Mouse (Mus musculus) right cerebral cortex, postnatal 36 days (tissue): ENCODE data around the gene Dytn.
"Not testable (repeated sequence)": the region's sequence is repeated elsewhere in the genome, so short reads cannot be mapped to it uniquely, and the experiment has no call there.

ENCODE experiments used
- DNase-seq, 2 experiments: peaks; one replicate each; pipeline ENCODE4 v3.0.0; 2022; ENCODE audit warnings: low spot score in 2 of 2, mixed read lengths in 1 of 2

The Dytn gene

DNA sequence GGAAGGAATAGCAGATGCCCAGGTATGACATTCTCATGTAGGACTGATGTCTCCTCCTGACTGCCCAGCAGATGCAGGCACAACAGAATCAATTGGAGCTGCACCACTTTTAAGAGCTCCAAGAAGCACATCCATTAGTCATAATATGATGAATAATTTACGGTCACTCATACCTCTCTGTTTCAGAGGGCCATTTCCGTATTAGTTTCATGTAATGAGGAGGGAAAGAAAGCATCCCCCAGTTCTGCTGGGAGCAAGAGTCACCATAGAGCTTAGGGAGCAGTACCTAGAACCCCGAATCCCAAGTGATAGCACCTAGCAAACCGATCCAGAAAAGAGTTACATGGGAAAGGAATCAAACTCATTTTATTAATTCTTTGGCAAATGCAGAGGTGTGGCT lies at the start of gene Dytn:
Gene Dytn, minus strand, starts transcription at position 101 of the 400 bp plus-strand sequence.
- DNase-seq, result no peak

DNA sequence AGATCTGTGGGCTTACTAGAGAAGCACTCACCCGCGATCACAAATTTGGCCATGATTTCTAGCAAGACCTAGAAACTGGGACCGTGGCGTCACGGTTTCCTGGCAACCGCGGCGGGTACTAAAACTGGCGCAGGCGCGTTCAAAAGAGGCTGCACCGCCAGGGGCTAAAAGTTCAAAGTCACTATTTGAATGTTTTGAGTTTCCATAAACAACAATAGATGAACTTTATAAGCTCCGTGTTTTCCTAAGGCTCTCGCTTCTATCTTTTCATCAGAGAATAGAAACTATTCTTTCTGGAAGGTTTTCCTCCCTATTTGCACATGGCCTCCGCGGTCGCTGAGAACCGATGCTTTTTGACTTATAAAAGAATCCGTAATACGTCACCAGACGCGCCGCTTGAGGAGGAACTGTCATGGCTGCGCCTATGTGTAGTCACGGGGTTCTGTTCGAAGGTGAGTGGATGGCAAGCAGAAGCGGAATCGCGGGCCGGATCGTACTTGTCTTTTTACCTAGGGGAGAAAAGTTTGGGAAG lies 43.6 kb upstream of the Dytn start, which contains the start of the genes Mdh1b and Fastkd2:
Gene Mdh1b, minus strand, starts transcription at position 79 of the 532 bp plus-strand sequence.
Gene Fastkd2, plus strand, starts transcription at position 375 of the 532 bp plus-strand sequence.
- peak; percentile 82 to 83 for DNase-seq

- DNase-seq, result no peak
Measured at GRCm38 (mm10) chr1:63729796-63730195, 43.1 kb upstream of the Dytn start.

DNA sequence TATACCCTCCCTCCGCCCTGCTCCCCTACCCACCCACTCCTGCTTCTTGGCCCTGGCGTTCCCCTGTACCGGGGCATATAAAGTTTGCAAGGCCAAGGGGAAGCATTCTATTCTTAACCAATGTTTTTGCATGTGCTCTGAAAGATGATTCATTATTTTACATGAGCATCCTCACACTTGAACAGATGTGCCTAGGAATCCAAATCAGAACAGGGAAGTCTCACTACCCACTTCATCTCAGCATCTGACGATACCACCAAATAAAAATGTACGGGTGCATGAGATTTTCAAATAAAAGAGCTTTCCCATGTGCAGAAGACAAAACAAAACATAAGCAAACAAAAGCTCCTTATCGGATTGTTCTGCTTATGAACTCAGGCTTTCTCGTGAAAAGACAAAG lies 33.4 kb upstream of the Dytn start:
- peak in 1 of 2 experiments; percentile 13 for DNase-seq

DNA sequence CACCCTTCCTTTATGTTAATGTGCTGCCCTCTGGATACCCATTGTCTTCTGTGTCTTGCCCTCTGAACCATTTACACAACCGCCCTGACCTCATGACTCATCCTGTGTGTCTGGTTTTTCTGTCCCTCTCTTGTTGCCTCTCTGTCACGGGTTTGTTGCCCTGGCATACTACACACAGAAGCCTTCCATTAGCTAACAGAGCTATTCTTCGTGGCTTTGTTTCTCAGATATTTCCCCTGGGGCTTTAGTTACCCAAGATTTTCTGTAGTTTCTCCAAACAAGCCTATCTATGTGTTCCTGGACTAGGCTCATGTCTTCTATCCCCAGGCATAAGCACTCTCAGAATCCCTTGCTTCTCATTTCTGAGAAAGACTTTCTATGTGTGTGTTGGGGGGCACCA lies 22.1 kb upstream of the Dytn start:
- no peak for DNase-seq

- DNase-seq, result no peak
Measured at GRCm38 (mm10) chr1:63705733-63706132, 19.0 kb upstream of the Dytn start.

GRCm38 (mm10) chr1:63696861-63697260 lies 10.1 kb upstream of the Dytn start:
- no peak for DNase-seq

GRCm38 (mm10) chr1:63675975-63676374 lies 10.8 kb downstream of the Dytn start:
- no peak for DNase-seq

DNA sequence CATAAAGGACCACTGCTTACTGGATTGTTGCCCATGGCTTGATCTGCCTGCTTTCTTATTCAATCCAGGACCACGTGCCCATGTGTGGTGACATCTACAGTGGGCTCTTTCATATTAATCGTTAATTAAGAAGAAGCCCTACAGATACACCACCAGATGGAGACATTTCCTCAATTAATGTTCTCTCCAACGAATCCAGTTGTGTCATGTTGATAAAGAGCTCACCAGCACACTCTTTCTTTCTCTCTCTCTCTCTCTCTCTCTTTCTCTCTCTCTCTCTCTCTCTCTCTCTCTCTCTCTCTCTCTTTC lies 17.9 kb downstream of the Dytn start:
- DNase-seq, result no peak

GRCm38 (mm10) chr1:63667949-63668851 lies 18.5 kb downstream of the Dytn start:
- no peak for DNase-seq

GRCm38 (mm10) chr1:63667201-63667948 lies 19.4 kb downstream of the Dytn start:
- DNase-seq, result no peak

DNA sequence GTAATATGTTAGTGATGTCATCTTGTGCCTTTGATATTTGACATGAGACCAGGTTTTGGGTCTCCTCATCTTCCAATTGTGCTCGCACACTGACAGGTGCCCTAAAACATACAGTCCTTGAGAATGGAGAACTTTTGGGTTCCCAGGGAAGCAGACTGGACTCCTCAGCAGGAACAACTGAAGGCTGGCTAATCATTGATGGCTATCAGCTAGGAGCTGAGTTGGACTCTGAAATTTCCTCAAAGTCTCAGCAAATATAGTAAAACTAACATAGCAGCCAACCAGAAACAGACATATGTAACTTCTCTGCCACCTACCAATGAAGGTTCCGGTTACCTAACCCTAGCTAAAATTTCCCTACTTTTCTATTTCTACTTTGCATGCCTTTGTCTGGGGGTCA lies 20.6 kb downstream of the Dytn start:
- no peak for DNase-seq

DNA sequence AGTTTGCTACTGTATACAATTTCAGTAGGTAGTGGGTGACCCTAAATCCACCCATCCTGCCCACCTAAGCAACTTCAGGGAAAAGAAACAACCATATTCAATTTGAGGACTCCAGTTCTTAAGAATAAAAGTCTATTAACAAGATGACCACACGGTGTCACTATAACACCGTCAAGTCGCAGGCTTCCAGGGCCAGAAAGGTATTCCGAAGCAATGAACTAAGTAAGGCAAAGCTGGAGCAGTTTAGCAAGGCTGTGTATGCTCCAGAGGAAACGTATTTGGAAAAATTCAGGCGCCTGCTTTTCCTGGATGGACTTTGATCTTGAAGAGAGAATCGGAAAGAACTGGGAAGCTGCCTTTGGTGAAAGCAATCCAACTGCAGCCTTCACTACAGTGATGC lies 27.1 kb downstream of the Dytn start:
- DNase-seq, result no peak

DNA sequence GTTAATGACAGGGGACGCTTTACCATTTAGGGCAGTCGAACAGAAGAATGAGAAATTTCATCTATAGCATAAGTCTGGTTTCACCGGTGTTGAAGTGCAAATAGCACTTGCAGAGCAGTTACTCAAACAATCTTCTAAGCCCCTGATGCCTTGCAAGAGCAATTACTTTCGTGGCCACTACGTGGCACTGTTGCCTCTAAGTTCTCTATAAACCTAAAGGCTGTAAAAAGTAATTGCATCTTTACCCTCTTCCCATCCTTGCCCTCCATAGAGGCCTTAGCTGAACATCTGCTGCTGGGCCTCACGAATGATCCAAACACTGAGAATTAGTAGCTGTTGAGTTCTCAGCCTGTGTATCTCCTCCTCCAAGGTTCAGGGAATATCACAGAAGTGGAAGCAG lies 28.7 kb downstream of the Dytn start:
- peak; percentile 26 to 32 for DNase-seq

DNA sequence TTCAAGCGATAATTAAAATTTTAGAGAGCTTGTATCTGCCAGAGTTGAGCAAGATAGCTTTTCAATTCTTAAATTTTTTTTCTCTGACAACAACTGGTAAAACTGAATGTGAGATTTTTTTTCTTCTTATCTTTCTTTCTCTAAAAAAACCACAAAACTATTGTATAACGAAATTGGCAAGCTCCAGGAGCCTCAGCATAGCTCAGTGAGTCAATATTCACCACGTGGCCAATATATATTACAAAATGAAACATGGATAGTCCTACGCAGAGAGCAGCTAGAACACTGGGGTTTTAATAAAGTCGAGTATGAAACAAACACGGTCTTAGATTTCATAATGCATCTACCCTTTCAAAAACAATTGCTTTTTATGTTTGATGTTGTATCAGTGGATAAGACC lies 46.8 kb downstream of the Dytn start:
- no peak for DNase-seq

DNA sequence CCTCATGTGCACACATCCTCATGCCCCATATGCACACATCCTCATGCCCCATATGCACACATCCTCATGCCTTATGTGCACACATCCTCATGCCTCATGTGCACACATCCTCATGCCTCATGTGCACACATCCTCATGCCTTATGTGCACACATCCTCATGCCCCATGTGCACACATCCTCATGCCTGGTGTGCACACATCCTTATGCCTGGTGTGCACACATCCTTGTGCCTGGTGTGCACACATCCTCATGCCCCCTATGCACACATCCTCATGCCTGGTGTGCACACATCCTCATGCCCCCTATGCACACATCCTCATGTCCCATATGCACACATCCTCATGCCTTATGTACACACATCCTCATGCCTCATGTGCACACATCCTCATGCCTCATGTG lies 56.3 kb downstream of the Dytn start:
- DNase-seq, result not testable (repeated sequence)

- no peak for DNase-seq
Measured at GRCm38 (mm10) chr1:63628211-63628610, 58.5 kb downstream of the Dytn start.

DNA sequence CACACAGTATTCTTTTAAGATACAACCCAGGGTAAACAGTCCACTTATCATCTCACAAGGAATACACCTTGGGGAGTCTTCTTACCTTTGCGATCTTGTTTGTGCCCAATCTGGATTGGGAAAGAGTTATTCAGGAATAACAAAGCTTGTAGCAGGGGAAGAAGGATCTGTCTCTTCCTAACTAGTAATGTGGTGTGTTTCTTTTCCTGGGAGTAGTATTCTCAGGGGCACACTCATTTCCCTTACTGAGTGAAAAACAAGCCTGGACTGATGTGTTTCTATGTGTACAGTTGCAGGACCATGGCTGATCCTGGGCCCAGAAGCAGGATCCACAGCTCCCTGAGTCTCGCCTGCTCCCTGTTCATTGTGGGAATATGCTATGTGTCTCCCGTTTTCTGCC lies 71.1 kb downstream of the Dytn start, which contains the start of gene Gm39653:
Gene Gm39653, plus strand, starts transcription at position 301 of the 400 bp plus-strand sequence.
- no peak for DNase-seq

DNA sequence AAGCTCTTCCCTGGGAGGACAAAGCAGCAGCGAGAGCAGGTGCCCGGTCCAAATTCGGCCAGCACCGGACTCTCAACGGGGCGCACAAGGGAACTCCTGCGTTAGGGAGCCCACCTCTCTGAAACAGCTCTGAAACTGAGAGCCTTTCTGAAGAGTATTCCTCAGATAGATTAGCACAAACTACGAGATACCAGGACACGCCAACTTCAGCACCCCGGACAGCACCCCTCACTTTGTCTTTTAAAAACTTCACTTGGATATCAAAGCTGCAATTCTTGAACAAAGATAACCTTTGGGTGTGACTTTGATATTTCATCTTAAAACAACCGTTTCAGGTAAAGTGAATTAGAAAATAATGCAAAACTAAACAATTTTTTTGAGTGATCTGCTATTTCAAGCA lies 72.1 kb downstream of the Dytn start:
- no peak for DNase-seq

DNA sequence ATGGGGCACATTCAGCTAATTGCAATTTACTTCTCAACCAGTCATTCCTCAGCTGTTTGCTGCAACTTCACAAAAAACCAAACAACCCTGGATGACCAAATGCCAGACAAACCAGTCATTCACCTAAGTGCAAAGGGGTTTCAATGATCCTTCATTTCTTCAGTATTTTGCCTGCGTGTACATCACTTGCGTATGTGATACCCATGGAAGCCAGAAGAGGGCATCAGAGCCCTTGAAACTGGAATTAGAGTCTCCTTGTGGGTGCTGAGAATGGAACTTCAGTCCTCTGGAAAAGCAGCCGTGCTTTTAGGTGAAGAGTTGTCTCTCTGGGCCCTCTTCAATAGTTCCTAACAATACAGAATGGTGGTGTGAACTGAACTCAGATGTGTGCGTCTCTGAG lies 77.1 kb downstream of the Dytn start:
- no peak for DNase-seq

DNA sequence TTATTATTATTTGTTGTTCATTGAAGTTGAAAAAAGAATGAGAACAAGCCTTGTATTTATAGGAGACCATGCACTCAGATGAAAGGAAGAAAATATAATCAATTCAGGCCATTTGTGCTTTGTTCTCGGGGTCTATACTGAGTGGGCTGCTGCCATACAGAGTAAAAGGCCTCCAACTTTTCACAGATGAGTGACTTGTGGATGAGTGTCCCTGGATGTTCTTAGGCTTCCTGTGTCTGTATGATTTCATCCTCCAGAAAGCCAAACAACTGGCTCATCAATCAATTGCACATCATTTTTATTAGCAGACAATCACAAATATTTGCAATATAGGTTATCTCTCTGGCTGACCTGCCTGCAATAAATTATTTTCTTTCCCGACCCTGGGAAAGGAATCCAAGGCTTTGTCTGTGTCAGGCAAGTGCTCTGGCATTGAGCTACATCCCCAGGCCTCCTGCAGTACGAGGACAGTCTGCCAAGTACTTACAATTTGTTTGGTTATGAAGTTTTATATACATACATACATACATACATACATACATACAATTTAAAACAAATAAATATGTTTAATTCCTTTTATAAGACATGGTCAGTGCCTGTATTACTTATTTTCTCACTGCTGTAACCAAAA lies 82.7 kb downstream of the Dytn start:
- DNase-seq, result no peak

- DNase-seq, result no peak
Measured at GRCm38 (mm10) chr1:63586869-63587268, 99.9 kb downstream of the Dytn start.
